Mouse (Mus musculus) olfactory bulb, adult 2 months (tissue): Measurements from ENCODE around the gene Zfp771. TPM values are rescaled to one million over a fixed set of nuclear protein-coding genes. Genes with fewer than 3 reads are reported as not detected.
"Not testable (repeated sequence)": the region's sequence is repeated elsewhere in the genome, so short reads cannot be mapped to it uniquely, and the experiment has no call there.

ENCODE experiments used
- H3K27ac ChIP-seq: fragments of 200-500 bp; 2 replicates; pipeline ENCODE4 v1.5.1; 2012; ENCODE audit warnings: low read depth, low read length; ENCODE audit not compliant: insufficient read depth
- H3K4me1 ChIP-seq: fragments of 200-500 bp; 2 replicates; pipeline ENCODE4 v1.6.1; 2012; ENCODE audit warnings: low read length; ENCODE audit not compliant: control insufficient read depth, insufficient read depth
- H3K4me3 ChIP-seq: fragments of 200-500 bp; 2 replicates; pipeline ENCODE4 v1.5.1; 2012; ENCODE audit warnings: mild to moderate bottlenecking, low read depth, low read length, moderate library complexity; ENCODE audit not compliant: insufficient read depth
- CTCF ChIP-seq: fragments of 200-500 bp; IDR thresholded peaks from 2 replicates; pipeline ENCODE4 v1.5.1; 2012; ENCODE audit warnings: low read depth, mild to moderate bottlenecking, low read length, moderate library complexity; ENCODE audit not compliant: insufficient read depth
- POLR2A ChIP-seq: fragments of 200-500 bp; IDR thresholded peaks from 2 replicates; pipeline ENCODE4 v1.6.1; 2012; ENCODE audit warnings: mild to moderate bottlenecking, low read depth, low read length, moderate library complexity; ENCODE audit not compliant: insufficient read depth
- WGBS: fragments of 180-500 bp; shearing (Covaris S2); methylation state at CpG from one replicate; pipeline ENCODE4 v1.1.7; 2018; 5-methylcytosine and 5-hydroxymethylcytosine counted together
- polyA plus RNA-seq: library from polyadenylated mRNA; stranded (reverse); fragments of >200 nt; gene quantifications from 2 replicates; pipeline ENCODE4 v1.2.4, GENCODE M21; 2012; ENCODE audit warnings: low replicate concordance; ENCODE audit not compliant: missing spikeins, insufficient read depth, insufficient read length

Zfp771 gene
- polyA plus RNA-seq, 1 experiment, result not detected

- no peak overlapping the region for H3K4me3 ChIP-seq
- TF ChIP-seq POLR2A, result no peak
- TF ChIP-seq CTCF, result no peak
- WGBS, result 52% methylated on average over 2 of the region's 2 CpGs
- H3K27ac ChIP-seq, result no peak overlapping the region
- peaks cover 11% of the 10 kb centered on the region for H3K4me1 ChIP-seq
Measured at GRCm38 (mm10) chr7:127234777-127235176, 9.3 kb upstream of the Zfp771 start.

- Histone ChIP-seq H3K4me3 (peak overlapping the region; percentile 73), H3K4me1 (peaks cover 14% of the 10 kb centered on the region), H3K27ac (peak overlapping the region; percentile 61)
- 14% methylated on average over 2 of the region's 2 CpGs for WGBS
- TF ChIP-seq CTCF (no peak), POLR2A (no peak)
Measured at GRCm38 (mm10) chr7:127243361-127243867, 660 bp upstream of the Zfp771 start.

- Histone ChIP-seq H3K4me1 (peaks cover 14% of the 10 kb centered on the region), H3K4me3 (peak overlapping the region; percentile 73), H3K27ac (peak overlapping the region; percentile 81)
- WGBS, result 6% methylated on average over 29 of the region's 33 CpGs
- TF ChIP-seq POLR2A, result no peak; the same call in 1 of the 2 replicates
Measured at GRCm38 (mm10) chr7:127244658-127245510, 810 bp downstream of the Zfp771 start.

- not testable (repeated sequence) for H3K4me1 ChIP-seq, H3K4me3 ChIP-seq, H3K27ac ChIP-seq
- WGBS, result 89% methylated on average over 8 of the region's 8 CpGs
Measured at GRCm38 (mm10) chr7:127250511-127250910, 6.4 kb downstream of the Zfp771 start.

- no peak overlapping the region for H3K4me3 ChIP-seq
- TF ChIP-seq CTCF, result no peak
- TF ChIP-seq POLR2A, result no peak
- WGBS, result 80% methylated on average over 2 of the region's 2 CpGs
- peaks cover 2% of the 10 kb centered on the region; the same call in 1 of the 2 replicates for H3K4me1 ChIP-seq
- no peak overlapping the region for H3K27ac ChIP-seq
Measured at GRCm38 (mm10) chr7:127252414-127252813, 8.3 kb downstream of the Zfp771 start.

GRCm38 (mm10) chr7:127253341-127253740 is 9.3 kb downstream of the Zfp771 start:
- 79% methylated on average over 6 of the region's 6 CpGs for WGBS
- Histone ChIP-seq H3K27ac (peak overlapping the region; percentile 62), H3K4me1 (peaks cover 2% of the 10 kb centered on the region; the same call in 1 of the 2 replicates), H3K4me3 (peak overlapping the region; percentile 53)
- TF ChIP-seq POLR2A (no peak), CTCF (no peak)

- H3K4me3 ChIP-seq, result peak overlapping the region; percentile 53
- H3K27ac ChIP-seq, result peak overlapping the region; percentile 75
- H3K4me1 ChIP-seq, result peaks cover 2% of the 10 kb centered on the region; the same call in 1 of the 2 replicates
- under 1% methylated on average over 136 of the region's 136 CpGs for WGBS
- TF ChIP-seq POLR2A (peak; percentile 76), CTCF (no peak)
Measured at GRCm38 (mm10) chr7:127253821-127254769, 10.0 kb downstream of the Zfp771 start.

GRCm38 (mm10) chr7:127255008-127255407 is 10.9 kb downstream of the Zfp771 start:
- no peak overlapping the region for H3K27ac ChIP-seq
- WGBS, result 26% methylated on average over 4 of the region's 4 CpGs
- no peak for TF ChIP-seq CTCF
- no peak overlapping the region for H3K4me3 ChIP-seq
- H3K4me1 ChIP-seq, result peaks cover 2% of the 10 kb centered on the region; the same call in 1 of the 2 replicates

- Histone ChIP-seq H3K4me1 (peaks cover 2% of the 10 kb centered on the region; the same call in 1 of the 2 replicates), H3K4me3 (no peak overlapping the region), H3K27ac (no peak overlapping the region)
- WGBS, result 100% methylated on average over 2 of the region's 2 CpGs
- TF ChIP-seq POLR2A (no peak), CTCF (no peak)
Measured at GRCm38 (mm10) chr7:127255965-127256364, 11.9 kb downstream of the Zfp771 start.
